Mouse (Mus musculus) gastrocnemius, postnatal 36 days (tissue): ENCODE data around the gene Pah. TPM values are rescaled to one million over a fixed set of nuclear protein-coding genes. Genes with fewer than 3 reads are reported as not detected.

ENCODE experiments used
- DNase-seq, 2 experiments: peaks; one replicate each; pipeline ENCODE4 v3.0.0; 2022
- intact Hi-C: fragments of 180-260 bp; cut with DNase I; formaldehyde crosslinking; loops from one replicate; pipeline ENCODE4 v1.15.1; 2025
- total RNA-seq, 2 experiments: library from RNA; stranded (reverse); gene quantifications; 2 replicates each; pipeline ENCODE4 v1.2.3; 2021

Pah gene
- total RNA-seq, 2 experiments from 2014 or later: not detected

DNA sequence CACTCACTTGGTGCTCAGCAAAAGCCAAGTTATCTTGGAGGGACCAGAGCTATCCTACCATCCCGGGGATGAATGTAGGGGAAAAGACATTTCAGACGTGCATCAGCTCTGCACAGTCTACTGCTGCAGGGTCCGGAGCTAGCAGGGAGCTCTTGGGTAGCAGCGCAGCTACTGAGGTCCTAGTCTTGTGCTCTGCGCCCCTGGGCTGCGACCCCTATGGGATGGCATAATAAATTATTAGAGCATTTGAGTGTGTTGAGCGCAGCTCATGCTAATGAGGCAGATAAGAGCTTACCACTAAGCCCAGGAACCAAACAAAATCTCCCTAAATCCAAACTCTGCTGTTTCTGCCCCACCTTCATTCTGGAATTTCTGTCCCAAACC, 19.9 kb upstream of the Pah start:
- DNase-seq: no peak
- intact Hi-C loops: no loop called here

DNA sequence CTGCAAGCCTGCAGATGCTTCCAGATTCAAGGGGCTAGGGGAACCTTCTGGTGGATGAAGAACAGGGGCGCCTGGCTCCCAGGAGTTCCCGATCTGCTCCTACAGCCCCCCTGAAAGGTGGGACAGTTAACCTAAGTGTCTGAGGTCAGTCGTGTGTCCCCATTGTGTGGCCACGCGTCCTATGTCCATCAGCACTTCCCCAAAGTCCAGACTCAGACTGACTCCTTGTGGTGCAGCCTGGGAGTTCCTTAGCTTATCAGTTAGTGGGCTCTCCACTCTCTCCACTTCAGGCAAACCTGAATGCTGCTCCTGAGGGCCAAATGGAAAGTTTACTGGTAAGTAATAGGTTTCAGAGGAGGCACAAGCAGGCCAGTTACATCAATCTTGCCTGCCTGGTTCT, 19.3 kb upstream of the Pah start:
- DNase-seq: no peak
- intact Hi-C loops: no loop called here

DNA sequence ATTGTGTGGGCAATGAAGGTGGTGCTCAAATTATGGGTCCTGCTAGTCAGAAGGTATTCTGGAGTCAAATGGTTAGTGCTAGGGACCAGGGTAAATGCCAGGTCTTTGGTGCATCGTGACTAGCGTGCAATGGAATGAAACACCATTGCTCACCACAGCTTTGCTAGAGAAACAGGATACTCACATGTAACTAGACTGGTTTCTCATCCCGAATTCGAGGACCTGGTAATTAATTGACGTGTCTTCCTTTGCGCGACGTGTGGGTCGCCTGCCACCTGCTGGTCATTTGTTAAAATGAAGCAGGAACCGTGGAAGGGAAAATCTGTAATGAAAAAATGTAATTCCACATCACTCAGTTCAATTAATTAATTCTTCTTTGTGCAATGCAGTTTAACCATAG, 17.6 kb upstream of the Pah start:
- intact Hi-C loops: loop anchor here (2.0 kb wide), 1 partner anchor 479 kb away; no protein-coding TSS in a partner anchor
- no peak for DNase-seq

DNA sequence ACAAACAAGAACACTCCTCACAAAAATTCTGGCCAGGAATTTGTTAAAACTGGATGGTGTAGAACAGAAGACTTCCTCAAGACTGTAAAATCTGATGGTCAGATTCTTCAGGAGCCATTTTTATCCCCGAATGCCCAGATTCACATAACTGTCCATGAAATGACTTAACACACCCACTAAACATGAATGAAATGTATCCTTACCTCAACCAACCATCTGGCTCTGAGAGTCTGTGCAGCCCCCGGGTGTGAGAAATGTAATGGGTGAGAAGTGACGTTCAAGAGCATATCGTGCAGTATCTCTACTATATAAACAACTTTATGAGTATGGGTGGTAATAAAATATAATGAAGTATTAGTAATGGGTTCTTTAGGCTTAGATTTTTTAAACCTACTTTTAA, 13.0 kb upstream of the Pah start:
- no peak for DNase-seq
- intact Hi-C loops: no loop called here

DNA sequence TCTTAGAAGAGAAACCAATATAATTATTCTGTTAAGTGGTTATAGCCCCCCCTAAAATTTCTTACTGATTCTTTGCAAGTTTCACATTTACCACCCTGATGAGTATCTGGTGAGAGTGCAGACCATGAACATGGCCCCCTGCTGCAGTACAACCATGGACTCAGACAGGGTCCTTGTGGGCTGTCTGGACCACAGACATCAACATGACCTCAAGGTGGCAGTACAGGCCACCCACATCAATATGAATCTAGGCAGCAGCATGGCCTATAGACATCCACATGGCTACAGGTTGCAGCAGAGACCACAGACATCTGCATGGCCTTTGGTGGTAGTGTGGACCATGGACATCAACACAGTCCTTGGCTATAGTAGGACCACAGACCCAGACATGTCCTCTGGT, 8.5 kb upstream of the Pah start:
- no peak for DNase-seq
- intact Hi-C loops: no loop called here

DNA sequence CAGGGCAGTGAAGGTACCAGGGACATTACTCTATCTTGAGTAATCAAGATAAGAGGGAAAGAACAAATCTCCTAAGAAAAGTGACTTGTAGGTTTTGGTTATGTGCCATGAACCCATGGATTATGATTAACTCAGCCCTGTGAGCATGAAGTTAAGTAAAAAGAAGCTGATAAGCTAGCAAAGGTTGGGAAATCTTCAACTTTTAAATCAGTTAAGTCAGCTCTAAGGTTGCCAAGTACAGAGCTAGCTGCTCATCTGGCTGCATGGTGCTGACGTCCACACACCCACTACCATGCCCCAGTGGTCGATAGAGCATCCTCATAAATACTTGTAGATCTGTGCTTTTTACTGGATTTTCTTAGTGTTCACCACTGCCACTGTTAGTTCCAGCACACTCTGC, 3.0 kb upstream of the Pah start:
- intact Hi-C loops: no loop called here
- DNase-seq: no peak

DNA sequence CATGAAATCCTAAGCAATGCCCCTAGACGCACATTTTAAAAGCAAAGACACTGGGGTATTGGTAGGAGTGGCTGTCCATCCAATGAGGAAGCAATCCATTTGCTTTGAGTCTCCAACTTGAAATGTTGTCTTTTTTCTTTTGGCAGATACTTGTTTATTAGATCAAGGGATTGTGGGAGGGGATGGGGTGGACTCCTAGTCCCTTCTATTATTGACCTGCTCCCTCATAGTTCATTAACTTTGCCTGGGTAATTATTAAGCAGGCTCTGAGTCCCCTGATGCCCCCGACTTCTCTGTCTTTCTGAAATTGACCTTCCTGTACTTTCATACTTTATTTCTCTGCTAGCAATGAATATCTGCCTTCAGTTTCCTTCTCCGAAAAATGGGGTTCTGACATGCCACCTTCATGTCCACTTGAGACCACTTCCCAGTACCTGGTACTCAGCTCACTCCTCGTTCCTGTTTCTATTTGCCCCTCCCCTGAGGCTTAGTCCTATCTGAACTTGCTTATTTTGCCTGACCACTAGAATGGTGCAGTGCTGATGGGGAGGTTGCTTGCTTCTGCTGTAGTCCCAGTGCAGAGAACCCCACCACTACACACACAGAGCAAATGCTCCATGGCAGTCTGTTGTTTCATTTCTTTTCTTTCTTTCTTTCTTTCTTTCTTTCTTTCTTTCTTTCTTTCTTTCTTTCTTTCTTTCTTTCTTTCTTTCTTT, 1.0 kb upstream of the Pah start:
- no peak for DNase-seq
- intact Hi-C loops: no loop called here

DNA sequence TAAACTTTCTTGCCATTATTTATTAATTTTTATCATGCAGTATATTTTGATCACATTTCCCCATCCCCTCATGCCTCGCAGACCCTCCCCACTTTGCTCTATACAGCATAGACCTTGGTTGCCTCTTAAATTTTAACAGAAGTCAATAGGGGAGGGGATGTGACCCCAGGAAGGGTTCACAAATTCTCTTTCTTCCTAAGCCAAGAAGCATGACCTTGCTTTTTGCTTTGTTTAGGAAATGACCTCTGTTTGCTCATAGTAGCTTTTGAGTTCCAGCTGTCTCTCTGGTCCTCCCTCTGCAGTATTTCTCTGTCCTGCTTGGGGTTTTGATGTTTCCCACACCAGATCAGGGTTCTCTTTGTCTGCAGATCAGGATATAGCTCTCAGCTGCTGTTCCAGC, 12.6 kb downstream of the Pah start:
- intact Hi-C loops: no loop called here
- DNase-seq: no peak

DNA sequence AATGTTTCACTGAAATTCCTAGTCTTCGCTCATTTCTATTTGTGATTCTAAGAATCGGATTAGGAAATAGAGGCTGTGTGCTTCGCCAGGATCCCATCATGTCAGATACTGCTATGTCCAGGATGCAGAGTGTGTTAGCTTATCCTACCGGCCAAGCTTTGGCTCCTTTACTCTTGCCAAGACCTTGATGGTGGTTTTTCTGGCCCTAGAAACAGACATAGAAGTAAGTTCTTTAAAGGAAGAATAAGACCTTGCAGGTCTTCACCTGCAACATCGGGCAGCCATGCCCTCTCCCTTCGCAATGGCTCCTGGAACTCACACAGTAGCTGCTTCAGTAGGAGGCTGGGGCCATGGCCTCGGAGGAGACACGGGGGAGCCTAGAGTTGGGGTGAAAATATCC, 24.2 kb downstream of the Pah start:
- intact Hi-C loops: no loop called here
- no peak for DNase-seq

DNA sequence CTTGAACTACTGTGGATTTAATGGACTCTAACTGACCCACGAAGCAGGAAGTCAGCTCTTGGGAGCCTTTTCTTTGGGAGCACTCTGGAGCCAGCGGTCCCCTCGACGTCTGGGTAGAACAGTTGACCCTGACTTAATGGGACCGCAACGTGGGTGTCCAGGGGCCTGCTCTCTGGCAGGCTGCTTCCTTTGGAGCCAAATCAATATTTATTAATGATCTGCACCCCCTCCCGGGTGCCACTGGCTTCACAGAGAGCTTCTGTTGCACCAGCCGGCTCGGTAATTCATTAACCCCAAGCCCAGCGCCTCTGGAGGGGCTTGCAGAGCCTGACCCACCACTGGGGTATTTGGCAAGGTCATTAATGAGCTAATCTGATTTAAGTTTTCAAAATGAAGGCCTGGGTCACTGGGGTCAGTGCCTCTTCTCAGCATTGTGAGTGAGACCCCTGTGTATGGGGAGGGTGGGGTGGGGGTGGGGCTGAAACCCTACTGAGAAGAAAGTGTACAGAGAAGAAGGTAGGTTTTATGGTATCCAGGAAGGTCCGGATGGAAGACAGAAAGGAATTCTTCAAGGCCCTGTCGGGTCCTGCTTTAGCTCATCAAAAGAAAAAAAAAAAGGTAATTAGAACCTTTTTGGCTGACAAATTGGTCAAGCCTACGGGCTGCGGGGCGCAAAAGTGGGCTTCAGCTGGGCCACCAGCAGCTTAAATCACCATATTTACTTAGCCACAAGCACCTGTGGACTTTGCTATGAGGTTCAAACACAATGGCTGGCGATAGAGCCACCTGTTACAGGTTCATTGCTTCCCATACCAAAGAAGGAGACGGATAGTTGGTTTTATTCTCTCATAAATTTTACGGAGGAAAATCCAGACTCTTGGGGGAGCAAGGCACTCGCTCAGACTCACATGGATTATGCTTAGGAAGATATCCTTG, 25.0 kb downstream of the Pah start:
- intact Hi-C loops: no loop called here

DNA sequence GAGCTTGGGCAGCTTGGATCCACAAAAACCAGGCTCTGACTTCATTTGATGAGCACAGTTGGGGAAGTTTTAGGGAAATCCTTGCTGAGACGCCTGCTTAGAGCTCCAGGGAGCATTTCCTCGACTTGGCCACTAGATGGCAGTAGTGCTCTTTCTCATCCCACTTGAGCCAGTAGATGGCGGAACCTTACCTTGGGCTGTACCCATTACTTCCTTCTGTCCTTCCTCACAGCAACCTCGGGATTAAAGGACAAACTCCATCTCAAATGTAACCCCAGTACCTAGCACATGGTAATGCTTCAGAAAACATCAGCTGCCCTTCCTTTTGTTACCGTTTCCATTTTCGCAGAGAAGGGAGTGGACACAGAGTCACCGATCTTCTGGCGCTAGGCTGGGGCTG, 31.1 kb downstream of the Pah start:
- intact Hi-C loops: loop anchor here (2.0 kb wide), 1 partner anchor 774 kb away; no protein-coding TSS in a partner anchor
- DNase-seq: no peak

More for the DNA sequence above, 25.0 kb downstream of the Pah start:
- DNase-seq: no peak

DNA sequence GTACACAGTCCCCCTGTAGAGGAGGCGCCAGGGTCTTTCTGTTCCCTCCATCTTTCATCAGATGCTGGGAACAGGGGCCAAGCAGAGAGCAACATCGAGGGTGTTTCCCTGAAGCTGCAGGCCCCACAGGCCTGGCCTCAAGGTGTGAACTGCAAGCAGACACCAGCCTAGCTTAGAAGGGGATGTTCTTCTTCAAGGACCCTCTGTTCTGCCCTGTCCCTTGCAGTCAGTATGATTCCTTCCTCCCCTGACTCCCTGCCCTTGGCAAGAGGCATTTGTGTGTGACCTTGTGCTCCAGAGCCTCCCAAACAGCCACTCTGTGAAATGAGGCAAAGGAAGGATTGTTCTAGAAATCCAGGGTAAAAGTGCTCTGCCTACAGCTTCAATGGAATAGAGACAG, 34.8 kb downstream of the Pah start:
- DNase-seq: no peak
- intact Hi-C loops: no loop called here

DNA sequence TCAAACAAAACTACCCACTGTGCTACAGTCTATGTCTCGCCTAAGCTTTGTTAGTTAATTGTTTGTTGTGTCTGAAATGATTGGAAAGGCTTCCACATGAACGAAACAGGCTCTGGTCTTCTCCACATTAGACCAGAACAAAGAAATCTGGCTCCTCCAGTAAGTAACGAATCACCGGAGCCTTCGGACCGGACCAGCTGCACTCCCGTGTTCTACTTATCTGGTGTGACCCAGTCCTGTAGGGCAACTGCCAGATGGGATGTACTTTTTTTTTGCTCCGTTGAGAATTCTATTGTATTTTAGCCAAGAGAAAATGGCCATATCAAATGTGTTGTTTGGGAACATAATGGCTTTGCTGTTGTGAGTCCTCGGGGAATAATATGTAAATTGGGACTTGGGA, 42.2 kb downstream of the Pah start:
- intact Hi-C loops: no loop called here
- no peak for DNase-seq

DNA sequence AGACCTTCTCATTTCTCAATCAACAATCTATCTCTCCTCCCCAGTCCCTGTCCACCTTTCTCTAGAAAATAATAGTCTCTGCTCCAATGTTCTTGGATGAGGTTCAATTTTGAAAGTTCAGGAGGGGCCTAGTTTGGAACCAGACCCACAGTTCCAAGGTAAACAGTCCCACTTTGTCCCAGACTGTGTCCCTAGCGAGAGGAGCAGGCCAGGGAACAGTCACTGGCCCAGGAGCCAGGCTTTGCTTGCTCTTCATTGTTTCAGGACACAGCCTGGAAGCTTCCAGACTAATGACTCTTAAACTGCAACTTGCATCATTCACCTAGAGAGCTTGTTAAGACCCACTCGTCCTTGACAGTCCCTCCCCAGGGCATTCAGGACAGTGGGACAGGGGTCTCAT, 44.1 kb downstream of the Pah start:
- DNase-seq: no peak
- intact Hi-C loops: no loop called here

DNA sequence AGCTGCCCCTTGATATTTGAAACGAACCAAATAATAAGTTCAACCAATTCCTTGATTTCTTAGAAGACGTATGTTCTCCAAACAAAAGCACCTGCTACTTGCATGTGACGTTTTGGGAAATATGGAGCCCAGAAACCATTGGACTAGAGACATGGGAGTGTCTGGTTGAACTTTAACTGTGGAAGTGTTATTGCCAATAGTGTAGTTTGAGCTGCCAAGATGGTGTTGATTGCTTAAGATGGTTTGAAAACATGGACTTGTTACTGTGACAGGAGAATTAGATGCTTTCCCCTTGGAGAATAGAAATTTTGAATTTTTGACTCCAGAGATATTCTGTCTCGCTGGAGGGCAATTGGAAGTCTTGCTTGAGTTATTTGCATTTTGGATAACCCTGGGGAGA, 50.9 kb downstream of the Pah start:
- intact Hi-C loops: no loop called here
- no peak for DNase-seq

DNA sequence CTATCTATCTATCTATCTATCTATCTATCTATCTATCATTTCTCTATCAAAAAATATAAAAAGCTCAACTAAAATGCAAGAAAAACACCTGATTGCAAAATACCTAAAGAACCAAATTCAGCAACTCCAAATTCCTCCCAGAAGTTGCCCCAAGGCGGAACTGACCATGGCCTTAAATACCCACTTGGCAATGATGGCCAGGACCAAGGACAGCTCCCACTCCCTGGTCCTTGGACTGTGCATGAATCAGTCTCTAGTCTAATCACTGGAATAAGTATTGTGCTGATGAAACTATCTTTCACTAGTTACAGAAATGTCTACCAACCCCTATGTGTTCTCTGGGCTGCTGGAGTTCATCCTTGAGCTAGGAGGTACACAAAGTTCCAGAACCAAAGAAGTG, 65.1 kb downstream of the Pah start:
- DNase-seq: no peak
- intact Hi-C loops: no loop called here

DNA sequence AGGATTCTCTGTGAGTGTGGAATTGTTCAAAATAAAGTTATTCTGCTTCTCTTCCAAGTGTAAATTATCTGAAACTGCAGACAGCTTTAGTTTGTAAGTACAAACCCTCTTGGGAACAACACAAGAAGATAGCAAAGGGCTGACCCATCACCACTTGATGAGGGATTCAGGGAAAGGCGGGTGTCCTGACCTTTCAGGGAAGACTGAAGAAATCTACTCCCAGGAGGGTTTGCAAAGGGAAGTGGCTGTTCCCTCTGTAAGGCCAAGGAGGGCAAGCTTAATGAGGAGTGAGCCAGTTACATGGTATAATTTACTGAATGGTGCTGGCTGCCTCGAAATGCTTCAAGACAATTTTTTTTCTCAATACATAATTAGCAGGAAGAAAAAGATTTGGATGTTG, 72.3 kb downstream of the Pah start:
- intact Hi-C loops: no loop called here
- DNase-seq: no peak

DNA sequence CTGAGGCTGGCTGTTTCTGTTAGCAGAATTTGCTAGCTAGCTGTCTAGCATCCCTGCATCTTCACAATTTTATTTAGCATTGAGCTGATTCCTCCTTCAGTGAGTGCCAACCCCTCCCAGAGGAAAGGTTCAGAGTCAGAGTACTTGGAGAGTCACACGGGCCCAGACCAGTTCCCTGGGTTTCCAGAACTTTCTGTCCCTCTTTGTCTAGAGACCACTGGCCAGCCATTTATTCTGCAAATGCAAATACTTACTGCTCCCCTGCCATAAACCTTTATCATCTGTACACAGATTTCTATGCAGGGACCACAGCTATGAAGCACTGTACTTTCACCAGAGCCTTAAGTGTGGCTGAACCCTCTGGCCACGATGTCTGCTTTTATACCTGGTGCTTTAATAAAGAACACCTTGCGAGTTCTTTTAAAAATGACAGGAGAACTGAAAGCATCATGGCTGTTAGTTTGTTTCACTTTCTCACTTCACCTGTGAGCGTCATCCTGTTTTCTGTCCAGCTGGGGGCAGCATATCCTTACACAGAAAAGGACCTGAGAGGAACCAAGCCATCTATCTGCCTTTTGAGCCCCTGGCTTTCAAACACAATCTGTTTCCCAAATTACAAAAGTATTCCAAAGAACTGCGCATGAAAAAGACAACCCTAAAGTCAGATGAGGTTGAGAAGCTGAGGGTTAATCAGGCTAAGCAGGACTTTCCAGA, 74.9 kb downstream of the Pah start:
- DNase-seq: peak in 1 of 2 experiments; percentile 13
- intact Hi-C loops: loop anchor here (5.0 kb wide), 1 partner anchor 731 kb away; no protein-coding TSS in a partner anchor

DNA sequence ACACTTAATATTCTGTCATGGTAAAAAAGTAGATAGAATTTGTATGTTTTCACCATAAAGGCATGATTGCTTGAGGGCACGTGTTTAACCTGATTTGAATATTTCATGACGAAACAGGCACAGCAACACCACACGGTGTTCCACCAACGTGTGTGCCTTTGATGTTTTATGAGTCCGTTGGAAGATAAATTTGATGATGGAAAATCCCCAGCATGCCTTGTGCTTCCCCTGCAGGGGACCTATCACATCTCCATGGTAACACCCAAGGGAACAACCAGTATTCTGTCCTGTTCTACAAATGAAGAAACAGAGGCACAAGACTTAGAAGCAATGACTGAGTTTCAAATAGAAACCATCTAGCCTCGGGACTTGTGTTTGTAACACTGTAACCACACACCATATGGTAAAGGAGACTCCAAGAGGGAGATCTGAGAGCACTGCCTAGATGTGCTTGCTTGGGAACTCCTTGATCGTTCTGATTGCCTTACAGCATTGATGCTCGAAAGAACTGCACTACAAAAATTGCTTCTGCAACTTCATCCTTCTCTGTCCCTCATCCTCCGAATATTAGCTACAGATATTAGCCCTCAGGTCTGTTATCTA, 75.6 kb downstream of the Pah start:
- intact Hi-C loops: loop anchor here (5.0 kb wide), 1 partner anchor 730 kb away; no protein-coding TSS in a partner anchor
- no peak for DNase-seq

DNA sequence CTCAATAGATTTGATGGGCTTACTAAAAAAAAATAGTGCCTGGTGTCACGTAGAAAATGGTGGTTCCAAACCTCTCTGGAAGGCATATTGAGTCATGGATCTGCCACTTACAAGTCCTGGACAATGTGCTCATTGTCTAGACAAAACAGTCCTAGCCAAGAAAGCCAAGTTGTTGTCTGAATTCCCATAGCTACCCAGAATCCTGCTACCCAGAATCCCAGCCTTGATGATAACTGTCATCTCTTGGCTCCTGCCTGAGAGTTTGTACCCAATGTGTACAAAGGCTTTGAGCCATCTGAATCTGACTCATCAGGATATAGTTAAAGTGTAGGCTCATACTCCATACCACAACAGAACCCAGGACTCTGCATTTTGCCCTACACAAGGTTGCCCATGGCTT, 80.6 kb downstream of the Pah start:
- DNase-seq: no peak
- intact Hi-C loops: no loop called here

DNA sequence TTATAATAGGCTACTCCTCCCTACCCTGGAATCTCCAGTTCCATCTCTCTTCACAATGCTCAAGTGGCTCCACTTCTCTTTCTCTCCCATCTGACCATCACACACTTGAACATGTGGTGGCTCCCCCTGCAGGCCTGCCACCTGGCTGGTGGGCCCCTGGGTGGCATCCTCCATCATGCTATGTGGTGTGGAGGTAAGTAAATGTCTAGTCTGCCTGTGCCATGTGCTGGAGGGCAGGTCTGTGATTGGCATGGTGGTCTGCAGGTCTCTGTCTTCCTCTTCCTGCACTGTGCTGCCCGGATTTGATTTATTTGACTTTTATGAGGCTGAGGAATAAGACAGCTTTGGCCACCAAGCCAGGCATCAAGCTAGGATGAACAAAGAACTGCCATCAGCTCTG, 103.6 kb downstream of the Pah start:
- no peak for DNase-seq
- intact Hi-C loops: no loop called here
